Mouse (Mus musculus) Muller cell, postnatal 12 days (primary cell): Measurements from ENCODE around the gene Clec12b.
A peak's percentile ranks its signal among the peaks of the same experiment; 100 is the strongest.

Source experiments
- DNase-seq: peaks from one replicate; pipeline ENCODE4 v3.0.0-alpha.2; 2015; ENCODE audit errors: inconsistent ontology term

Clec12b gene

GRCm38 (mm10) chr6:129385774-129386173 lies at the start of gene Clec12b:
Clec12b (minus strand) TSS chr6:129385874.
- DNase-seq, result no peak

DNA sequence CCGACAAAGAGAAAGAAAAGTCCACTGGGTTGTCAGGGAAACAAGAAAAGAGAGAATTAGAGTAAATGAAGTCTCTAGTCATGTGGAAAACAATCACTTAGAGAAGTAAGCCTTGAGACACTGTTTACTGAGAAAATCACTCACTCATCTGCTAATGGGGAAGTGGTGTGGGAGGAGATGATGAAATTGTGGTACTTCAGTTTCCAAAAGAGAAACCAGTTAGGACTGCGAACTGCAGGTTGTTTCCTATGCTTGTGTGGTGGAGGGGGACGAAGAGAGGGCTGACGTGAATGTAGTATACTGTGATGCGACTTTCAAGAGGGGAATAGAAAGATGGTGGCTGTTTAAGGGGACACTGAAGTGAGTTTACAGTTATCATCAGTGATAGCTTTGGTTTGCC lies 48.6 kb upstream of the Clec12b start:
- no peak for DNase-seq

DNA sequence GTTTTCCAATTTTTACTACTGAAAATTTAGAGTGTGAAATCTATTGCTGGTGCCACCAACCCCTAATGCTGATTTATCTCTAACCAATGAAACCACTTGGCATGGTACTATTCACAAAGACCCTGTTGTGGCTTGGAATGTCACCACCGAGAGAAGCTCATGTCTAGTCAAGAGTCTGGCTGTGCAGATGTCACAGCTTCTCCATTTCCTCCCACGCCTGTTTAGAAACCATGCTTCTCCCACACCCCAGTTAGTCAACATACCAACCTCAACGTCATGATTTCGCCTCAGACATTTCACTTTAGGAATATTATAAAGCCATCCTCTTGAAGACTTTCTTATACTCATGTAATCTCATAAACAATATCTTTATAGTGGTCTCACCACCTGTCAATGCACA lies 41.6 kb upstream of the Clec12b start:
- no peak for DNase-seq

- no peak for DNase-seq
These were observed 40.1 kb upstream of the Clec12b start for GRCm38 (mm10) chr6:129425812-129426211.

- DNase-seq, result no peak
These were observed 39.5 kb upstream of the Clec12b start for GRCm38 (mm10) chr6:129425217-129425616.

DNA sequence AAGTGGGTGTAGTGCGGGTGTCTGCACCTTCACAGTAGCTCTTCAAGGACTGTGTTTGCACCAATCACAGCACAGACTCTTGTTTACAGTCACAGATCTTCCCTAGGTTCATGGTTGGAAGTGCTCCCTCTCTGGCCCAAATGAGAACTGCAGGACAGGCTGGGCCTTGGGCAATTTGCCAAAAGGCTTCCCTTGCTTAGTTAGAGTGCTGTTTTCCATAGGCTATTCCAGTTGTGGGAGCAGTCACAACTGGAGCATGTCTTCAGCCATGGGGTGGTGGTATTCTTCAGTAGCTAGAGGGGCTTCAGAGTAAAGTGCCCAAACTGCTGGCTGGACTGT lies 38.0 kb upstream of the Clec12b start:
- DNase-seq, result peak; percentile 39

DNA sequence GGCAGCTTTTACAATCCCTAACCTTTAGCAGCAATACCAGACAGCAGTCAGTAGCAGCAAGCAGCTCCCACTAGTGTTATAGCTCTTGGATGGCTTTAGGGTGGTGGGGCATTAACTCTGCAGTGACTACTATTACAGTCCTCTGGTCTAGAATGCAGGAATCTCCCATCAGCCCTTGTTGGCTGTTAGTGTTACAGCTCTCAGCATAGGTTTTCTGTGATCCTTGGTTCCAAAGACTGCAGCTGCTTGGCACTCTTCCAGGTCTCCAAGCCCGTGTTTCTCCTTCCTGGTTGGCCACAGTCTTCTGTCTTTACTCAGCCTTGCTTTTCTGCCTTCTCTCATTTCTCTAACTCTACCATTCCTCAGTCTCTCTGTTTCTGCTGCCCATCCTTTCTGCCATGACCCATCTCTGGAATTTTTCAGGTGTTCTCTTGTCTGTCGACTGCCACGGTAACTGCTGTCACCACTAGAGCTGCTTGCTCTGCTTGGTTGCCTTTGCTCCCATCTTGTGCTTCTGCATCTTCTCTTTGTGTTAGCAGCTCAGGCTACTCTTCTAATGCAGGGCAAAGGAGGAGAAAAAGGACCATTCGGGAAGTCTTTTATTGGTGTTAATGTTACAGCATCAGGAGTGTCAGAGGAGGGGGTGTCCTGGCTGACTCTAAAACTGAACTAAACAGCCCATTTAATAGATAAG lies 37.5 kb upstream of the Clec12b start:
- DNase-seq, result no peak

DNA sequence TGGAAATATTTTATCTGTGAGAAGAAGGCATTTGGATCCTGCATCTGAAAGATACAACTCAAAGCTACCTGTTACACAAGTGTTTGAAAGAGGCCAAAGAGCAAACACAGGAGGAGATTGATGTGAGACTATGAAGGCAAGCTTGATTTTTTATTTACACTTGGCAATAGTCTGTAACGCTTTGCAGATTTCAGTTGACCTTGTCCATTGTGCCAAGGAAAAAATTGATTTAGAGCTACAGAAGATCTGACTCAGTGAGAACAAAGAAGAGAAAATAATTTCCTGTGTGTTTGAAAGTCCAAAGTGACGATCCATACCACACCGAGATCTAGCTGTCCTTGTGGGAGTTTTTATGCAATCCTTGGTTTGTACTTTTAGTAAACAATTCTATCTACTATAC lies 36.6 kb upstream of the Clec12b start:
- DNase-seq, result no peak

DNA sequence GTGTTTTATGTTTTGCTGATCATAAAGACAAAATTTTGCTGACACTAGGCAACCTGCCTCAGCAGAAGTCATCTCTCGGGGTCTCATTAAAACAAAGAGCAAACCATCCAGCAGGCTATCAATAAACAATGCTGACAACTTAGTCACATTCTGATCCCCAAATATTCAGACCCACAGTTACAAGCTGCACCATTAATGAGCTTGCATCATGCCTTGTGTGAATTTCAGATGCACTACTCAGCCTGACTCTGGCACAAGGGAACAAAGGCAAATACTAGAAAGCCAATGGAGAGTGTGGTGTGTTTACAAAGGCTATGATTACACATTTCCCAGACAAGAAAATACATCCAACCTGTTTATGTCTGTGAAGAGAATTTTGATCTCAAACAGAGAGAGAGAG lies 28.5 kb upstream of the Clec12b start:
- no peak for DNase-seq

GRCm38 (mm10) chr6:129408562-129408961 lies 22.9 kb upstream of the Clec12b start, which contains the start of gene Clec9a:
Clec9a (plus strand) TSS chr6:129408862.
- DNase-seq, result no peak

DNA sequence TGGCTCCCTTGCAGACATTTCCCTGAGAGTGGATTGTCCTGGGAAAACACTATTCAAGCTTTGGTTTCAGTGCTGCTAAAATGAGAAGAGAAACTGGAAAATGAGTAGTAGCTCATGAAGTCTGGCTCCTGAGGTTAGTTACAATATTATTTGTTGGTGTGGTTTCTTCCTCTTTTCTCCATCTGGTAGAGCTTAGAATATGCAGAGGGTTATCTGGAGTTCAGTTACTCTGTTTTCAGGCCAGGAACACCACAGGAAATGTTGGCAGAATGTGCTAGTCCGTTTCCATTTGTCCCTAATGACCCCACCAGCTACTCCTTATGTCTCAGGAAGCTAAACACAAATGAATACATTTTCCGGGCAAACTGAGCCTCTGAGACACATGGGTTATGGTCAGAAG lies 21.6 kb upstream of the Clec12b start:
- DNase-seq, result no peak

DNA sequence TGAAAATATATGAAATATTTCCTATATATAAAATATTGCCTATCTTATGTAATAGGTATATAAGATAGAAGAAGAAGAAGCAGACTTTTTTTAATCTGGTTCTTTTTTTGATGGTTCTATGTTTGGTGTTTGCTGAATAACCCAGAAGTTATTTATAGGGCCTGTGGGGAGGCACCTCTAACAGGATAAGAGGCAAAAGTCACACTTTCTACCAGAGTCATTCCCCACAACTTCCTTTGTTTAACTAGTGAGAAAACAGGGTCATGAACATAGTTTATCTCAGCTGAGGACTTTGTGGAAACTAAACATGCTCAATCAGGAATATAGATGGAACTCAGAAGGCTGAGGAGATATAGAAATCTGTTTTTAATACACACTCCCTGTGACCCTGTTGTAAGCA lies 20.3 kb upstream of the Clec12b start:
- DNase-seq, result no peak

DNA sequence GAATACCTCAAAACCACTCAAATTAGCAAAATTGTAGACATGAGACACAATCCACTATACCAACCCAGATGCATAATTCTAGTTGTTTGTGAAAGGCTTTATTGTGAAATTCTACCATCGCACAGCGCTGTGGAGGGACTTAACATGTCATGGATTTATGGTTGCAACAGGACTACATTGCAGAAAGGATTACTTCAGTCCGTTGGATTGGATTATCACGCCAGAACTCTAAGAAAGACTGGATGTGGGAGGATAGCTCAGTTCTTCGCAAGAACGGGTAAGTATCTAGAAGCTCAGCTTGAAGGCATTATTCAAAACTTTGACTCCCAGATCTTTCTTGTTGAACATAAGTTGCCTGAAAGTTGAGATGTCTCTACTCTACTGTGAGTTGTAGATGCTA lies 17.7 kb upstream of the Clec12b start:
- DNase-seq, result no peak

- no peak for DNase-seq
These were observed 16.7 kb upstream of the Clec12b start for GRCm38 (mm10) chr6:129402404-129402803.

- no peak for DNase-seq
These were observed 14.3 kb upstream of the Clec12b start for GRCm38 (mm10) chr6:129399945-129400344.

DNA sequence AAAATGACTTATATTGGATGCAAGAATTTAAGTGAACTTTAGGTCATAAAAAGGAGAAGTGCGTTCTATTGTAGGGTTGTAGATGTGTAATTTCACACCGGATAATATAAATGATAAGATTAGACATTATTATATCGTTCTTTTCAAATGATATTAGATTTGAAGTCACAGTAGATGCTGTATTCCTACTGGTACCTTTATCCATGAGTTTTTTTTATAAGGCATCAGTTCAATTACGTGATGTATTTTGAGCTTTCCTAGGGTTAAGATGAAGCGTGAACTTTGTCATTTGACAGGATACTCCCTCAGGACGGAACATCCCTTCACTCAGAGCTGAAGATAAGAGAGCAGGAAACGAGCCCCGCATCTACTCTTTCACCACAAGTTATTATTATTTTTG lies 11.3 kb upstream of the Clec12b start, which contains the start of gene Clec1b:
Gene Clec1b, plus strand, starts transcription at position 301 of the 400 bp plus-strand sequence.
- no peak for DNase-seq

- DNase-seq, result no peak
These were observed 8.1 kb upstream of the Clec12b start for GRCm38 (mm10) chr6:129393732-129394131.

- DNase-seq, result peak; percentile 7
These were observed 7.5 kb upstream of the Clec12b start for GRCm38 (mm10) chr6:129393087-129393720.

DNA sequence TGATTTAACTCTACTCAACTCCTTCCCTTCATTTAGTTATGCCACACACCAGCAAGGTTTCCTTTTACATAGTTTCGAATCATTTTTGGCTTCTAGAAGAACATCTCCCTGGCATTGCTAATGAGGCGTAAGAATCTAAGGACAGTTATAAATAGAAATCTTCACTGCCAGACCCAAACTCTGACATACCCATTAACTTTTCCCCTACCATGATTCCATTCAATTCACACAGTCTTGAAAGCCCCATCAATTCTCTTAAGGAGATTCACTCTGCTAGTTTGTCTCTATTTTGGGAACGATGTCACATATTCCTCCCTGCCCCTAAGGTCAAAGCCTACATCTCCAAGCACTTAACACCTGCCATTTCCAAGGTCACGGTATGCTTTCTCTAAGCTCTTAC lies 674 bp downstream of the Clec12b start:
- DNase-seq, result no peak

DNA sequence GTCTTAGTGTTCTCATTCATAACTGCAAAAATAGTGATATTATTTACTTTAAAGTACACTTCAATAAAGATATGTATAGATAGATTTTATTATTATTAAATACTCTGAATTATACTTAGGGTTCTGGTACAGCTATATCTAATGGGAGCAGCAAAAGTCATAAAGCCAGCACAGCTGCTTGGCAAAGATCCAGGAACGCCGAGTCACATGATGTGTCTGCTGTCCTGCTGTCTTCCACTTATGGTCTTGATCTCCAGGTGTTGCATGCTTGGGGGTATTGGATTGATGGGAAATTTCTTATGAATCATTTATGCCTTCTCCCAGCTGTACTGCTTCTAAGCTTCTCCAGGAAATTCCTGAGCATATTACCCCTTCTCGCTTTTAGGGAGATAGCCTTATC lies 2.2 kb downstream of the Clec12b start:
- no peak for DNase-seq

DNA sequence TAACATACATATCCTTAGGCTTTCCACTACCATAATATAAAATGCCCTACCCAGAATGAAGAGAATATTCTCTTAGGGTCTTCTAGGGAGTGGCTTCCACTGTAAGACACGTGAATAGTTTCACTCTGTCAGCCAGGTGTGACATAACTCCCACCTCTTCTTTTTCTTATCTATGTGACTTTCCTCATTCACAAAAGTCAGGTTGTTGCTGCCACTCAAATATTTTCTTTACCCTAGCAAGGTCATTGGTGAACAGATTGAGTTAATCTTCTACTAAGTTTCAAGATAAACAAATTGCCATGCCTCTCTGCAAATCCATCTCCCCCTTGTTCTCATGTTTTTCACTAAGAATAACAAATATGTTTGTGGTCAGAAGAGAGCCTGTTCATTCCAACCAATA lies 3.9 kb downstream of the Clec12b start:
- no peak for DNase-seq

DNA sequence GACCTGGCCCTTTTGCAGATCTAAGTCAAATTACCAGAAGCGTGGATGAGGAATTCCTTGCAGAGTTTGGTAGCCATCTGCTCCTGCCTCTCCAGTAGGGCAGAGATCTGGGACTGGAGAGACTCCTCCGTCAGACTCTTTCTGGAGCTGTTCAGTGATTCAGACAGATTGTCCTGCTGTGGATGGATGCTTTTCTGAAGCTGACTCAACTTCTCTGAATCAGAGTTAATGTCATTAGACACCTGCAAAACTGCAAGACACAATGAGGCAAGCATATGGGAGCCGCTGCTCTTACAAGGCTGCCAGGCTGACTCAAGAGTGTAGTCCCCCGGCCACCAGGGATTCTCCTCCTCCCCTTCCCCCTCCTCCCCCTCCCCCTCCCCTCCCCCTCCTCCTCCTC lies 5.2 kb downstream of the Clec12b start:
- no peak for DNase-seq

- no peak for DNase-seq
These were observed 10.7 kb downstream of the Clec12b start for GRCm38 (mm10) chr6:129374937-129375471.
